Mouse (Mus musculus): ENCODE results near the gene Rps6kb2. TPM values are rescaled to one million over a fixed set of nuclear protein-coding genes. Genes with fewer than 3 reads are reported as not detected.
A peak's percentile ranks its signal among the peaks of the same experiment; 100 is the strongest.

Gene Rps6kb2
- polyA plus RNA-seq, 1 experiment from 2014 or later: 43.2 TPM

DNA sequence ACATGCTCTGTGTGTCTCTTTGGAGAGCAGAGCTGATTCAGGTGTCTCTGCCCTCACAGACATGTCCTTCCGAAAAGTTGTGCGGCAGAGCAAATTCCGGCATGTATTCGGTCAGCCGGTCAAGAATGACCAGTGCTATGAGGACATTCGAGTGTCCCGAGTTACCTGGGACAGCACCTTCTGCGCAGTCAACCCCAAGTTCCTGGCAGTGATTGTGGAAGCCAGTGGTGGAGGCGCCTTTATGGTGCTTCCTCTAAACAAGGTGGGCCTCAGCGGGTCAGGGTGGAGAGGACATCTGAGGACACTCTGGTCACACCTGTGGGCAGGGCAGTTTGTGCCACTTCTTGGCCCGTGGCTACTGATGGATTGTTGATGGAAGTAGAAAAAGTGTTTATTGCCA, 13.9 kb downstream of the Rps6kb2 start:
- Histone ChIP-seq H3K9ac (peak overlapping the region; percentile 85), H3K9me3 (ENCODE audit: low read depth, low read length) (no peaks in the 10 kb centered on the region), H3K27ac (ENCODE audit: low read depth) (no peak overlapping the region), H3K4me3 (ENCODE audit: low read depth, low read length) (peak overlapping the region; percentile 89), H3K36me3 (ENCODE audit: insufficient read depth) (peaks cover 27% of the 10 kb centered on the region), H3K4me1 (ENCODE audit: insufficient read depth) (peaks cover 5% of the 10 kb centered on the region), H3K27me3 (ENCODE audit: insufficient read depth, low read length) (no peaks in the 10 kb centered on the region), H3K4me2 (peak overlapping the region; percentile 87)
- whole genome bisulfite sequencing: 81% methylated on average over 11 of the region's 11 CpGs
- no peak for ATAC-seq (ENCODE audit: insufficient read depth)
- no peak for TF ChIP-seq CTCF (IDR thresholded peaks at IDR 0.05; ENCODE audit: low read depth)
- no peak for DNase-seq

DNA sequence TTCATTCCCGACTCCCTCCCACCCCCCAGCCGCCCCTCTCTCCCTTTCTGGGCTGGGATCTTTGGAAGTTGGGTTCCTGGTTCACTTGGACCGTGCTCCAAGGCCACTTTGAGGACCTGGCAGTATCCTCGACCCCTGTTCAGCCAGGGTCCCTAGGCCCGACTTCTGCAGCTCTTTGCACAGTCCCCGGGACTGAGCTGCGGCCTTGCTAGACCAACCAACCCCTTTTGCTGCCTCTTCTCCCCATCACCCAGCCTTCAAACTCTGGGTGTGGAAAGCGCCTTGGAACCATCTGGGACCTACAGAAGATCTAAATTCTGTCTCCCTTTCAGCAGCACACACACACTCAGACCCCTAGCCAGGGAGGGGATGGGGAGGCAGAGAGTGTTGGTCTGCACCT, 14.3 kb downstream of the Rps6kb2 start:
- Histone ChIP-seq H3K4me1 (ENCODE audit: insufficient read depth) (peaks cover 5% of the 10 kb centered on the region), H3K9me3 (ENCODE audit: low read depth, low read length) (no peaks in the 10 kb centered on the region), H3K9ac (peak overlapping the region; percentile 85), H3K36me3 (ENCODE audit: insufficient read depth) (peaks cover 25% of the 10 kb centered on the region), H3K27ac (ENCODE audit: low read depth) (peak overlapping the region; percentile 40; the same call in 1 of the 2 replicates), H3K4me3 (ENCODE audit: low read depth, low read length) (peak overlapping the region; percentile 89), H3K27me3 (ENCODE audit: insufficient read depth, low read length) (no peaks in the 10 kb centered on the region), H3K4me2 (peak overlapping the region; percentile 87)
- ATAC-seq (ENCODE audit: insufficient read depth): peak; percentile 57
- 6% methylated on average over 8 of the region's 8 CpGs for WGBS
- no peak for TF ChIP-seq CTCF (IDR thresholded peaks at IDR 0.05; ENCODE audit: low read depth)
- DNase-seq: no peak

DNA sequence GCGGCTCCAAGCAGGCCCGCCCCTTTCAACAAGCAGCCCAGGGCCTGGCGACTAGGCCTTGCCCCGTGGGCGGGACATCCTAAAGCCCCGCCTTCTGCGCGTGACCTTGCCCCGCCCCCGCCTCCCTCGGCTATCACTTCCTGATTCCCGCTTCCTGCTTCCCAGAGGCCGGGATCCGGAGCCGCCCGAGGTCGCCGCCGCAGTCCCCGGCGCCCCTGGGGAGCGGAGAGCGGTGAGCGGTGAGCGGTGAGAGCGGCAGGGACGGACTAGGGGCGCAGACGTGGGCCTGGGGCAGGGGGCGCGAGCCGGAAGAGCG, 14.7 kb downstream of the Rps6kb2 start, which contains the start of gene Coro1b:
TSS of gene Coro1b (plus strand) at position 129 of the 316 bp plus-strand sequence.
- peak; percentile 98 for DNase-seq

DNA sequence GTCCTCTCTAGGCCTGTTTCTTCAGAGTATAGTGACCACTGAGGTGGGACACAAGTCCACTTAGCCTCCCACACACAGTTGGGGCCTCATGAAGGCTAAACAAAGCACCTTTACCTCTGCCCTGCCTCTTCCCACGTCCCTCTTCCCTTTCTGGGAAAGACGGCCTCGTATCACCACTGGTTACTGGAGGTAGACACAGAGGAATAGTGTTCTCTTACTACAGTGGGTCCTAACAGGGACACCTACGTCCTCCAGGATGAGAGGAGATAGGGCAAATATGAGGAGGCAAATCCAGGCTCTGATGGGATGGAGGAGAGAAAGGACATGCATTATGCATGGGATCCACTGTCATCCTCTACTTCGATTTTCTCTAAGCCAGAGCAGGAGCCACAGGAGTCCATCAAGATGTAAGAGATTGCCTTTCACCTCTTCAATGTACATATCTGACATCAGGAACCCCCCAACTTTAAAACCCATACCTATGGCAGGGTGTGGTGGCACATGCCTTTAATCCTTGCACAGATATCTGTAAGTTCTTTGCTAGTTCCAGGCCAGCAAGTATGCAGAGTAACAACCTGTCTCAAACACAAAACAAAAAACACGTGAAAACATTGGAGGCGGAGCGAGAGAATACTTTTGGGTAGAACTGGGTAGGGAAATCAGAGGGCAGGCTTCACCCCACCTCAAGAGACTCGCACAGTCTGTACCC, 15.2 kb downstream of the Rps6kb2 start:
- peaks cover 5% of the 10 kb centered on the region for H3K4me1 ChIP-seq (ENCODE audit: insufficient read depth)
- 34% methylated on average over 9 of the region's 9 CpGs for WGBS
- TF ChIP-seq CTCF (IDR thresholded peaks at IDR 0.05; ENCODE audit: low read depth): no peak
- H3K4me2 ChIP-seq: peak overlapping the region; percentile 87
- H3K27ac ChIP-seq (ENCODE audit: low read depth): peak overlapping the region; percentile 40; the same call in 1 of the 2 replicates
- 0 out of 2 replicates have a peak, but pooled peaks have one; percentile 2 for ATAC-seq (ENCODE audit: insufficient read depth)
- H3K36me3 ChIP-seq (ENCODE audit: insufficient read depth): peaks cover 18% of the 10 kb centered on the region
- H3K9ac ChIP-seq: peak overlapping the region; percentile 85
- no peaks in the 10 kb centered on the region for H3K9me3 ChIP-seq (ENCODE audit: low read depth, low read length)
- DNase-seq: no peak
- no peaks in the 10 kb centered on the region for H3K27me3 ChIP-seq (ENCODE audit: insufficient read depth, low read length)
- peak overlapping the region; percentile 89 for H3K4me3 ChIP-seq (ENCODE audit: low read depth, low read length)

More for the DNA sequence above, 14.7 kb downstream of the Rps6kb2 start, which contains the start of gene Coro1b:
- no peaks in the 10 kb centered on the region for H3K27me3 ChIP-seq (ENCODE audit: insufficient read depth, low read length)
- peak within 1 kb of the TSS; percentile 89 for H3K4me3 ChIP-seq (ENCODE audit: low read depth, low read length)
- WGBS: 0% methylated on average over 33 of the region's 33 CpGs
- no peaks in the 10 kb centered on the region for H3K9me3 ChIP-seq (ENCODE audit: low read depth, low read length)
- ATAC-seq (ENCODE audit: insufficient read depth): peak; percentile 98
- H3K9ac ChIP-seq: peak within 1 kb of the TSS; percentile 85
- H3K4me2 ChIP-seq: peak within 1 kb of the TSS; percentile 87
- H3K4me1 ChIP-seq (ENCODE audit: insufficient read depth): peaks cover 5% of the 10 kb centered on the region
- peaks cover 21% of the 10 kb centered on the region for H3K36me3 ChIP-seq (ENCODE audit: insufficient read depth)
- TF ChIP-seq CTCF (IDR thresholded peaks at IDR 0.05; ENCODE audit: low read depth): no peak
- peak within 1 kb of the TSS; percentile 40; the same call in 1 of the 2 replicates for H3K27ac ChIP-seq (ENCODE audit: low read depth)

DNA sequence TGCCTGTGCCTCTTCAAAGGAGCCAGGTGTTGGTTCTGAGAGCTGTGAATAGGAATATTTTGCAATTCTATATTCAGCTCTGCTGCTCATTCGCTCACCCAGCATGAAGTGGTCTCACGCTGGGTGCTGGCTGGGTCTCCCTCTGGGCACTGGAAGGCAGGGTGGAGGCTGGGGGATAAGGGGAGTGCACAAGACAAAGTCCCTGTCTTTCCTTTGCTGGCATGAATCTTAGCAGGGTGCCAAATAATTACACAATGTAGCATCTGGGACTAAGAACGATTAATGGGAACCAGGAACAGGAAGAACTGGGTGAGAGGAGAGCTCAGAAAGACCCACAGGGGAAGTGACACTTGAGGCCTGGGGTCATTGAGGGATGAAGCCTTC, 16.1 kb downstream of the Rps6kb2 start:
- Histone ChIP-seq H3K36me3 (ENCODE audit: insufficient read depth) (peaks cover 18% of the 10 kb centered on the region), H3K4me3 (ENCODE audit: low read depth, low read length) (no peak overlapping the region), H3K27me3 (ENCODE audit: insufficient read depth, low read length) (no peaks in the 10 kb centered on the region), H3K4me1 (ENCODE audit: insufficient read depth) (peaks cover 5% of the 10 kb centered on the region), H3K9me3 (ENCODE audit: low read depth, low read length) (no peaks in the 10 kb centered on the region), H3K27ac (ENCODE audit: low read depth) (no peak overlapping the region), H3K4me2 (no peak overlapping the region), H3K9ac (no peak overlapping the region)
- DNase-seq (no peak), ATAC-seq (ENCODE audit: insufficient read depth) (no peak)
- 59% methylated on average over 3 of the region's 3 CpGs for WGBS
- TF ChIP-seq CTCF (IDR thresholded peaks at IDR 0.05; ENCODE audit: low read depth): no peak

DNA sequence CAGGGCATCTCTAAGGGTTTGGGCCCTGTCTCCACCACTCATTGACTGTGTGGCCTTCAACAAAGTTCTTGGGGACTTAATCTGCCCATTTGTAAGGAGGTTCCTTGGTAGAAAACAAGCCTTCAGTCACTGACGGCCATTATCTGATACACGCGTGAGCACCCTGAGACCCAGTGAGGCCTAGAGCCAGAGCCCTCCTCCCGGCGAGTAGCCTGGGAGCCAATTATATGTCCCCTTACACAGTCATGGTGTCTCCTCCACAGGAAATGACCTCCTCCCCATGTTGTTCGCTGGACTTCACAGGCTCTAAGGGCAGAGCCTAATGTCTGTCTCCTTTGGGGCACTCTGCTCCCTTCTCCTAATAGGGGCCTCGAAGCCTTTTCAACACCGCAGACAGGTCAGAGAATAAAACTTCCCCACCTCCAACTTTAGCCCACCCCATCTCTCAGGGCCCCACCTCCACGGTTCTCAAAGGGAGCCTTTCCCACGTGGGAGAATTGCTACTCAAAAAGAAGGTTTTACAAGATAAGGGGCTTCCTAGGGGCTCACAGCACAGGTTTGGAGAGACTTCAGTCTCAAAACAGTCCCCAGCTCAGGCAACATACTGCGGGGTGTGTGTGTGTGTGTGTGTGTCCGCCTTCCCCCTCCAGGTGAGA, 16.7 kb downstream of the Rps6kb2 start:
- H3K9me3 ChIP-seq (ENCODE audit: low read depth, low read length): no peaks in the 10 kb centered on the region
- no peak for ATAC-seq (ENCODE audit: insufficient read depth)
- H3K4me2 ChIP-seq: no peak overlapping the region
- no peaks in the 10 kb centered on the region for H3K27me3 ChIP-seq (ENCODE audit: insufficient read depth, low read length)
- no peak overlapping the region for H3K9ac ChIP-seq
- H3K4me1 ChIP-seq (ENCODE audit: insufficient read depth): peaks cover 5% of the 10 kb centered on the region
- DNase-seq: no peak
- WGBS: 66% methylated on average over 12 of the region's 12 CpGs
- TF ChIP-seq CTCF (IDR thresholded peaks at IDR 0.05; ENCODE audit: low read depth): no peak
- H3K4me3 ChIP-seq (ENCODE audit: low read depth, low read length): no peak overlapping the region
- H3K36me3 ChIP-seq (ENCODE audit: insufficient read depth): peaks cover 17% of the 10 kb centered on the region
- H3K27ac ChIP-seq (ENCODE audit: low read depth): no peak overlapping the region

DNA sequence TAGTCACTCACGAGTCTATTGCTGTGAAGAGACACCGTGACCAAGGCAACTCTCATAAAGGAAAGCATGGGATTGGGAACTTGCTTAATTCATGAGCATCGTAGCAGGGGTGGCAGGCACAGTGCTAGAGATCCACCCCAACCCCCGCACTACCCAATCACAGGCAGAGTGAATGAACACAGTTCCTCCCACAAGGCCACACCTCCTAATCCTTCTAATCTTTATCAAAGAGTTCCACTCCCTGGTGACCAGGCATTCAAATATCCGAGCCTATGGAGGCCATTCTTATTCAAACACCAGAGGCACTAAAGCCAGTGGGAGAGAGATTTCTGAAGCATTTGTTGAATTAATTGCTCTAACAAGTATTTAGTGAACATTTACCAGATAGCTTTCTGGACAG, 17.2 kb downstream of the Rps6kb2 start:
- ATAC-seq (ENCODE audit: insufficient read depth): no peak
- H3K4me1 ChIP-seq (ENCODE audit: insufficient read depth): peaks cover 5% of the 10 kb centered on the region
- H3K27me3 ChIP-seq (ENCODE audit: insufficient read depth, low read length): no peaks in the 10 kb centered on the region
- no peaks in the 10 kb centered on the region for H3K9me3 ChIP-seq (ENCODE audit: low read depth, low read length)
- peaks cover 12% of the 10 kb centered on the region for H3K36me3 ChIP-seq (ENCODE audit: insufficient read depth)
- 85% methylated on average over 5 of the region's 5 CpGs for WGBS
- H3K4me3 ChIP-seq (ENCODE audit: low read depth, low read length): no peak overlapping the region
- TF ChIP-seq CTCF (IDR thresholded peaks at IDR 0.05; ENCODE audit: low read depth): no peak
- H3K4me2 ChIP-seq: no peak overlapping the region
- H3K27ac ChIP-seq (ENCODE audit: low read depth): no peak overlapping the region
- H3K9ac ChIP-seq: no peak overlapping the region
- DNase-seq: no peak

Measured in lung, embryonic 14.5 days (tissue).